Mouse (Mus musculus) right cerebral cortex, adult 2 months (tissue): ENCODE data around the gene Cdc6.

Source experiments
- DNase-seq, 2 experiments: peaks; one replicate each; pipeline ENCODE4 v3.0.0; 2021 to 2022; ENCODE audit warnings: low spot score in 2 of 2

The Cdc6 gene

GRCm38 (mm10) chr11:98907437-98908173 is at the start of gene Cdc6:
Gene Cdc6 (plus strand): TSS chr11:98907801.
- peak; percentile 93 to 95 for DNase-seq

- DNase-seq, result peak; percentile 94 to 96
Observed at GRCm38 (mm10) chr11:98858759-98859731, 48.6 kb upstream of the Cdc6 start.

- DNase-seq, result peak; percentile 95 to 97
Observed at GRCm38 (mm10) chr11:98863028-98863750, 44.4 kb upstream of the Cdc6 start, which contains the start of gene Wipf2. Gene Wipf2 (plus strand): TSS chr11:98863638.

GRCm38 (mm10) chr11:98863751-98864429 is 43.7 kb upstream of the Cdc6 start:
- DNase-seq, result peak; percentile 64 to 69

GRCm38 (mm10) chr11:98867293-98867692 is 40.3 kb upstream of the Cdc6 start:
- DNase-seq, result no peak

GRCm38 (mm10) chr11:98869906-98870305 is 37.7 kb upstream of the Cdc6 start:
- no peak for DNase-seq

GRCm38 (mm10) chr11:98870791-98871190 is 36.8 kb upstream of the Cdc6 start:
- no peak for DNase-seq

GRCm38 (mm10) chr11:98871416-98871815 is 36.2 kb upstream of the Cdc6 start:
- DNase-seq, result no peak

- DNase-seq, result peak; percentile 75 to 81
Observed at GRCm38 (mm10) chr11:98872040-98872439, 35.6 kb upstream of the Cdc6 start.

- DNase-seq, result no peak
Observed at GRCm38 (mm10) chr11:98873900-98874299, 33.7 kb upstream of the Cdc6 start.

GRCm38 (mm10) chr11:98877001-98877400 is 30.6 kb upstream of the Cdc6 start:
- DNase-seq, result no peak

GRCm38 (mm10) chr11:98887703-98888102 is 19.9 kb upstream of the Cdc6 start:
- no peak for DNase-seq

- no peak for DNase-seq
Observed at GRCm38 (mm10) chr11:98889077-98889476, 18.5 kb upstream of the Cdc6 start.

- no peak for DNase-seq
Observed at GRCm38 (mm10) chr11:98889977-98890376, 17.6 kb upstream of the Cdc6 start.

- no peak for DNase-seq
Observed at GRCm38 (mm10) chr11:98892426-98892825, 15.2 kb upstream of the Cdc6 start.

GRCm38 (mm10) chr11:98900529-98901125 is 7.0 kb upstream of the Cdc6 start:
- DNase-seq, result no peak

GRCm38 (mm10) chr11:98902621-98903245 is 4.9 kb upstream of the Cdc6 start:
- DNase-seq, result no peak

- no peak for DNase-seq
Observed at GRCm38 (mm10) chr11:98904577-98904976, 3.0 kb upstream of the Cdc6 start.

- no peak for DNase-seq
Observed at GRCm38 (mm10) chr11:98905033-98905432, 2.6 kb upstream of the Cdc6 start.

- DNase-seq, result no peak
Observed at GRCm38 (mm10) chr11:98905583-98905982, 2.0 kb upstream of the Cdc6 start.
